Mouse (Mus musculus) ovary, adult 18-20 months (tissue): ENCODE data around the gene Pbrm1.

Source experiments
- DNase-seq: peaks from one replicate; pipeline ENCODE4 v3.0.0; 2022; ENCODE audit warnings: low spot score, mixed read lengths

Gene Pbrm1

DNA sequence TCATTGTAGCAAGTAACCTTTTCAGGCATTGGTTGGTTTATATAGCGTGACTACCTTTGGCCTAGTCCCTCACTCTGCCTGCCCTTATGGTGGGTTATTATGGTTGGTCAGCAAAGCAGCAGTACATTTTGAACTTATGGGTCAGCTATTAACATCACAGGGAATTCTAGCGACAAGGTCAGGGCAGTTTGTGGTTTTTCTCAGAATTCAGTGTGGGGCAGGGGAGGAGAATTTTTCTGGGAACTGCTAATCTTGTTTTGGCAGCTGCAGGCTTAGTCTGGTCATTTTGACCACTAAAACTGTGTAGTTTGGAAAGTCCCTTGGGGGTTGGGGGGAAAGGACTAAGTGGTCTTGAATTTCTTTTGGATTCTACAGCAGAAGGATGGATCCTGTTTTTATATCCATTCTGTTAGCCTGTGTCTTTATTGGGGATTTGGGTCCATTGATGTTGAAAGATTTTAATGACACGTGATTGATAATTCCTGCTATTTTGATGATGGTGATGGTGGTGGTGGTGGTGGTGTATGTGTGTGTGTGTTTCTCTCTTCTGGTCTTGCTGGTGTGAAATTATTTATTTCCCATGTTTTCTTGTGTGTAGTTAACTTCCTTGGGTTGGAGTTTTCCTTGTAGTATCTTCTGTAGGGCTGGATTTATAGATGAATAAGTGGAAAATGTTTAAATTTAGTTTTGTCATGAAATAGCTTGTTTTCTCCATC is 60.5 kb downstream of the Pbrm1 start:
- no peak for DNase-seq

DNA sequence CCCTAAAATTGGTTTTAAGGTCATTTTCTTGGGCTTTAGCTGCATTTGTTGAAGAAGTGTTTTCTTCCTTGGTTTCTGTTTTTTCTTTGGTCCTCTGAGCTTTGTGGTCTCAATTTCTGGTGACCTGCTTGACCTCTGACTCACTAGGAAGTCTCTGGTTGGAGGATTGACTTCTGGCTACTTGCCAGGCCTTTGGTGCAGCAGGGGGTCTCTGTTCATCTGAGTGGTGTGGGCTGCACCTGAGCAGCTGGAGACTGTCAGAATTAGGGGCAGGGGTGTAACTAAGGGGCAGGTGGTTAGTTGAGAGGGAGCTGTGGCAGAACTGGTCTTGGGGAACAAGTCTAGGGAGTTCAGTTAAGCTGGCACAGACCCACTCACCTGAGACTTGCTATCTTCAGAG is 62.2 kb downstream of the Pbrm1 start:
- DNase-seq: no peak

DNA sequence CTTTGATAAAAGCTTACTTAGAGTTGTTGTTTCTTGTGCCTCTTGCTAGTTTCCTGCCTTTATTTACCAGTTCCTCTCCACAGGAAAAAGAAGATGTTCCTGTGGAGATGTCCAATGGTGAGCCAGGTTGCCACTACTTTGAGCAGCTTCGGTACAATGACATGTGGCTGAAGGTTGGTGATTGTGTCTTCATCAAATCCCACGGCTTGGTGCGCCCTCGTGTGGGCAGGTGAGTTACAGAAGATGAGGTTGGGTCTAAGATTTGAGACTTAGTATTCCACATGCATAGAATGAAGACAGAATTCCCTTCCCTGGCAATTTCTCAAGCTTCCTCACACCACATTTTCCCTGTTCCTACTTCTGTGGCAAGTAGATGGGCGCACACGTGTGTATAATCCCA is 68.5 kb downstream of the Pbrm1 start:
- DNase-seq: no peak

DNA sequence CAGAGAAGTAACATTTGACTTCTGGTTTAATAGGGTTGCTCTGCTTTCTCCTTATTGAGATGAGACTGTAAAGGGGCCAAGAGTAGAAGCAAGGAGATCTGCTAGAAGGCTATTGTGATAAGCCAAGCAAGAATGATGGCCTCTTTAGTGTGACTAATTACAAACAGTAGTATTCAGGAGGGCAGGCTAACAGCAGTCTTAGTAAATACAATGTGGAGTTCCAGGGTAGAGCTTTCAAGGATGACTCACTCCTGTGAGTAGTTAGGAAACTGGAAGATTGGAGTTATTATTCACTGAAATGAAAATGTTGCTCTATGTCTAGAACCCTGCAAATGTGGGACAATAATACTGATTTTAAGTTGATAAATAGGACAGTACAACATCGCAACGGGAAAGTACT is 69.6 kb downstream of the Pbrm1 start:
- no peak for DNase-seq

DNA sequence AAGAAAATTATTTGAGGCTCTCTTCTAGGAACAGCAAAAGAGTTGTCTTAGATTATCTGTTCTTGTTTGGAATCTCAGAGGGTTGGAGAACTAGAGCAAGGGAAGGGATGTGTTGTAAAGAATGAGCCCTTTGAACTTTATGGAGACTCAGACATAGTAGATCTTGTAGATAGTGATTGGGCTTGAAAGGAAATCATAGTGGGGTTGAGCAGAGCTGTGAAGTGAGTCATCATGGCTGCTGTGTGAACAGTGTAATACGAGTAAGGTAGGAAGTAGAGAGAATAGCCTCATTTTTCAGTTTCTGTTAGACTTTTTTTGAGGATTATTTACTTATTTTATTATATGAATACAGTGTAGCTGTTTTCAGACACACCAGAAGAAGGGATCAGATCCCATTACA is 71.0 kb downstream of the Pbrm1 start:
- no peak for DNase-seq

DNA sequence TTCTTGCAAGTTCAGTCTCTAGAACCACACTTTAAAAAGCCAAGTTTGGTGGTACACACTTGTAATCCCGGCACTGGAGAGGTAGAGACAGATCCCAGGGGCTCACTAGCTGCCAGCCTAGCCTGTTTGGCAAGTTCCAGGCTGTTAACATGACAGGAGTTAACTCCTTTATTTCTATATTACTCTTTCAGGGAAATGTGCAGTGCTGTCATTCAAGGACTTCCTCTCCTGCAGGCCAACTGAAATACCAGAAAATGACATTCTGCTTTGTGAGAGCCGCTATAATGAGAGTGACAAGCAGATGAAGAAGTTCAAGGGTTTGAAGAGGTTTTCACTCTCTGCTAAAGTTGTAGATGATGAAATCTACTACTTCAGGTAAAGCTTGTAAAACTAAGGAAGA is 86.2 kb downstream of the Pbrm1 start:
- DNase-seq: no peak

DNA sequence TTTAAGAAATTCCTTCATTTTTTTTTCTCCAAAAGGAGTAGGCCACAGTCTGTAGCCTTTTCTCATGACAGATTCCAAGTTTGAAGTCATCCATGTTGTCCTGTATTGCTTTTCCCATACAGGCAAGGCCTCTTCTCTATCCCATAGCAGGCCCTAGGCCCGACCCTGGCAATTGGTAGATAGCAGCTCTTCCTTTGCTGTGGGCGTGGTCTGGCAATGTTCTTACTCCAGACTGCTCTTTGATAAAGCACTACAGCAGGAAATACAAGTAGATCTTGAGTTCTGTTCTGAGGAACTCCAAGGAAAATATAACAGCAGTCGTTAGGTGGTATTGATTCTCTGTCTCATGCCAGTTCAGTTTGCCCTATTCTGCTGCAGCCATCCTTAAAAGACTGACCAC is 91.7 kb downstream of the Pbrm1 start:
- DNase-seq: no peak

DNA sequence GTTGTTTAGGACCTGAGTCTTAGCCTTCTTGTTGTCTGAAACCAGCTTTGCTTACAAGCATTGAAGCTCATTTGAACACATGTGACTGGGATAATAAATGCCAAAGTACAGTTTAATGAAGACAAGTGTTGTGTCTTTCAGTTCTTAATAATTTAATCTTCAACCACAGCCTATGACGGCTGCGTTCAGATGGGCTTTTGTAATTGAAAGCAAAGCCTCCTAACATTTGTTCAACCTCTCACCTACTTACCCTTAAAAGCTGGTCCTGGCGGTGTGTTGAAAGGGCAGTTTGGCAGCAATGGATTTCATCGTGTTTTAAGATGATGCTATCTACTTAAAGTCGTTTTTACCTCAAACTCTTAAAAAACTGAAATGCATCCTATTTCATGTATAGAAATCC is 93.2 kb downstream of the Pbrm1 start:
- no peak for DNase-seq

DNA sequence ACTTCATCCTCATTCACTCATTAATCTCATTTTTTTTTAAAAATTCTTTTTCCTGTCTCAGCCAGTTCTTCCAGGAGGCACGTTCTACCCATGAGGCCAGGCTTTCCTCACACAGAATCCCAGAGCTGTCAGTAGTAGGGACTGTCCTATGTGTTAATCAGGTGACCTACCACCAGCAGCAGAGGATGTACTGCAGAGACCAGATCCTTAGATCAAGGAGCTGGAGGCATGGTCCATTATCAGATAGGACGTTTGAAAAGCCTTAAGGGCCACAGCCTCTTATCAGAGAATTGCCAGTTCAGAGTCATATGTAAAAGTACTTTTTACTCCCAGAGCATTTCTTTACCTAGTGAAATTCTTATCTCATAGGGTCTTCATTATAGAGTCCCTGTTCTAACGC is 95.1 kb downstream of the Pbrm1 start:
- DNase-seq: no peak

DNA sequence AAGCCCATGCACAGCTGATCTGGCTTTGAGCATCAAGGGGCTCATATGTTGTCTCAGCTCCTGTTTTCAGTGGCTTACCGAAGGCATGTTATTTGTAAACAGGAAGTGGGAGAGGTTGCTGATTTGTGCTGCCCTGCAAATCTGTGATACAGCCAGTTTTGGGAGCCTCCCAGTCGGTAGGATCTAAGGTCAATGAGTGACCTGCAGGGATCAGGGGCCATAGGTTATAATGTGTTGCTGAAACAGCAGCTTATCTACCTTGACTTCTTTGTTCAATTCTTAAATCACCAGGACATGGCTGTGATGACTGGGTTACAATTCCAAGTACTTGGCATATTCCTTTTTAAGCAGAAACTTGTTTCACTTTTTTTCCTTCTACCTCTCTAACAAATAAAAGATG is 96.6 kb downstream of the Pbrm1 start:
- no peak for DNase-seq

DNA sequence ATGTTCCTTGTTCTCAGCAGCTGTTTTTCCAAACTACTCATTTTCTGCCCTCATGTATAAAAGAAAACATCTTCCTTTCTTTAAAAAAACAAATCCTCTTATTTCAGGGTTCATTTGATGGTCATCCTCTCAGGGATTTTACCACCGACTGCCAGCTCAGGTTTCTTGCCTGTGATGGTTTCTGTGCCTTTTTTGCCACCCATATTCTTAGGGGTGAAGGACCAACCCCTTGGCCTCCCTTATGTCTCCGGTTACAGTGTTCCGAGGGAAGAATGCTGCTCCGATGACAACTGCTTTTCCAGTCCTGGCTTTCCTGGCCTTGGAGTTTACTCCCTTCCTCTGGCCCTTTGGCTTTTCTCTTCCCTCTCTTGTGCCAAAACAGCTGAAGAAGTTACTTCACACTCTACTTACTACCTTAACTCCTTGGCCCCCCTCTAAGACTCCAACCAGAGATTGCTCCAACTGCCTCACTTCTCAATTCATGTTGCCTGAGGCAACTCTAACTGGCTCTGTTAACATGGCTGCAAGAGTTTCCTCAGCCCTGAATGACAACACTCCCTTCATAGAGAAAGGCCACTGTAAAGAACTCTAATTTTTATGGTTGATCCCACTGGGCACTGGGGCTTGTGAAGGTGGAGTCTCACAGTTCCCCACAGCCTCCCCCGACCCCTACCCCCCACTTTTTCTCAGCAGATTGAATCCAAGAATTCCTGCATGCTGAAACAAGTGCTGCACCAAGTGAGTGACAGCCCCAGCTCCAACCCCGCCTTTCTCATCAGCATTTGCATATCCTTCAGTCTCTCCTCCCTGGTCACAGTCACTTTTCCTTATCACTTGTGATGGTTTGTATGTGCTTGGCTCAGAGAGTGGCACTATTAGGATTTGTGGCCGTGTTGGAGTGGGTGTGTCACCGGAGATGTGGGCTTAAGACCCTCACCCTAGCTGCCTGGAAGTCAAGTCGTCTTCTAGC is 106.5 kb downstream of the Pbrm1 start:
- no peak for DNase-seq

DNA sequence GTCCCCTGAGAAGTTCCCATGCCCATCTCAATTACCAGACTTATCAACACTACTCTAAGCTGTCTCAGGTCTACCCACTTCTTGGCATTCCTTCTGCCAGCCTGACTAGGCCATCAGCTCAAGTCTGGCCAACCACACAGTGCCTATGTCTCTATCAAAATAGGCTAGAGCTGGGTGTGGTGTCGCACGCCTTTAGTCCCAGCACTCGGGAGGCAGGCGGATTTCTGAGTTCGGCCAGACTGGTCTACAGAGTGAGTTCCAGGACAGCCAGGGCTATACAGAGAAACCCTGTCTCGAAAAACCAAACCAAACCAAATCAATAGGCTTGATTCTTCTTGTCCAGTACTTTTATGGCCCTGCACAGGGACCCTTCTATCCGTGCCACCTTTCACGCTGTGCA is 107.9 kb downstream of the Pbrm1 start:
- no peak for DNase-seq

DNA sequence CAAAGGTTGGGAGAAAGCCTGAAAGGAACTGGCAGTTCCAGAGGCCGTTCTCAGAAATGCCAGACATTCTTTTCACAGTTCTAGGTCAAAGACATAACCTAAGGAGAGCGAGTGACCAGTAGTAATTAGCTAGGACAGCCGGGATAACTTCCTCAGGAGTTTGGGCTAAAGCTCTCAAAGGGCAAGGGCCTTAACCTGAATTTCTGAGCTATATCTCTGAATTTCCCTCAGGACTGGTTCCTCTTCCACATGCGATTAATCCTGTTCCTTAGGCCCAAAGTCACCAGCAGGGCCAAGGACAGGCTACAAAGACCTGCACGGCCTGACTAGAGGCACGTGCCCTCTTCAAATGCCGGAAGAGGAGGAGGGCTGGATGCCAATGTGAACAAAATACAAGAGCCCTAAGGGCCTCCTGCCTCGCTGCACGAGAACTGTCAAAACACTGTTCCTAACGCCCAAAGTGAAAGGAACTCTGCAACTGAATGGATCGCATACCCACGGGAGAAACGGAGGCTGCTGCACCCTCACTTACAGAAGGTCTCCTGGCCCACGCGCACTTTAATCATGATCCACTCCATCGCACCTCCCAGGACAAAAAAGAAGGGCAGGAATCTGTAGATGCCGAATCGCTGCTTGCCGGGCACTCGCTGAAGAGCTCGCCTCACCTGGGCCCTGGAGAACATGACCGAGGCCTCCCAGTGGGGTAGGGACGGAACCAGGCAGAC is 109.3 kb downstream of the Pbrm1 start:
- no peak for DNase-seq

DNA sequence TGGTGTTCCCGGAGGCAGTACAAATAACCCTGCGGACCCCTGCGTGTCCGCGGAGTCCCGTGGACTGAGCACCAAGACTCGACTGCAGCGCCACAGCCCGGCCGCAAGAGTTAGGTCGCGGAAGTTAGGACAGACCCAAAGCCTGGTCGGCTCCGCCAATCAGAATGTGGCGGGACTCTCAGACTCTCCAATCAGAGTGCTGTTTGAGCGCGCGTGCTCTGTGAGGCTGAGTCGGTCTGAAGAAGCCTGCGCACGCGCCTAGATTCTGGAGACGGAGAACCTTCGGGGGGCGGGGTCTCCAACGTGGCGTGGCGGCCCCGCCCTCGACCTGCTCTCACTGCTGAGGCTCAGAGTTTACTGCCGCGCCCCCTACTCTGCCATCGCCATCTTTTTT is 109.9 kb downstream of the Pbrm1 start, which contains the start of gene Smim4:
Gene Smim4 (minus strand): TSS at position 131 of the 394 bp plus-strand sequence.
- peak; percentile 97 for DNase-seq

DNA sequence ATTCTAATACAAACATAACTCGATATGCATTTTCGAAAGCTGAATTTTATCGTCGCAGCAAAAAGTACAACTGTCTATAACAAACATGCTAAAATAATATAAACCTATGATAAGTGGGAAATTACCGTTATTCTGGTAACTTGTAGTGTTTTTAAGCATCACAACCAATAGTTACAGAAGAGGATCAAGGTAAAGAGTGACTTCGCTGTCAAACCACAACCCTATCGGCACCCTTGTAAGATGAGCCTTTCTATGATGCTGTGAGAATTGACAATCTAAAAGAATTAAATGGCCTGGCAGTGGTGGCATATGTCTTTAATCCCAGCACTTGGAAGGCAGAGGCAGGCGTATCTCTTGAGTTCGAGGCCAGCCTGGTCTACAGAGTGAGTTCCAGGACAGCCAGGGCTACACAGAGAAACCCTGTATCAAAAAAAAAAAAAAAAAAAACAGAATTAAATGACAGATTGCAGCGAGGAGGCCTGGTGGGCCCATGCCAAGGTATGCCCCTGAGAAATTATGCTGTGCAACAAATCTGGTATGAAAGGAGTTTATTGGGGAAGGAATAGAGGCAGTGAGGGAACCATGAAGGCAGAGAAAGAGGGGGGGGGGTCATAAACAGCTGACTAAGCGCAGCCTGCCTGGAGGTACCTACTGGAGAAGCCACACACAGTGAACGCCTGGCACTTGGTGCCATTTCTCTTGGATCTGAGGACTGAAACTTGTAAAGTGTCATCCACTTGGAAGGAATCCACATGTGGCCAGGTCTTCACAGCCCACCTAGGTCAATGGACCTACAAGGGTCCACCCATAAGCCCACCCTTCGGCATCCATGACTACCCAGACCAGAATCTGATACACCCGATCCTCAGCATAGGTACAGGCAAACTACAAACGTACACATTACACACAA is 110.6 kb downstream of the Pbrm1 start:
- DNase-seq: no peak

DNA sequence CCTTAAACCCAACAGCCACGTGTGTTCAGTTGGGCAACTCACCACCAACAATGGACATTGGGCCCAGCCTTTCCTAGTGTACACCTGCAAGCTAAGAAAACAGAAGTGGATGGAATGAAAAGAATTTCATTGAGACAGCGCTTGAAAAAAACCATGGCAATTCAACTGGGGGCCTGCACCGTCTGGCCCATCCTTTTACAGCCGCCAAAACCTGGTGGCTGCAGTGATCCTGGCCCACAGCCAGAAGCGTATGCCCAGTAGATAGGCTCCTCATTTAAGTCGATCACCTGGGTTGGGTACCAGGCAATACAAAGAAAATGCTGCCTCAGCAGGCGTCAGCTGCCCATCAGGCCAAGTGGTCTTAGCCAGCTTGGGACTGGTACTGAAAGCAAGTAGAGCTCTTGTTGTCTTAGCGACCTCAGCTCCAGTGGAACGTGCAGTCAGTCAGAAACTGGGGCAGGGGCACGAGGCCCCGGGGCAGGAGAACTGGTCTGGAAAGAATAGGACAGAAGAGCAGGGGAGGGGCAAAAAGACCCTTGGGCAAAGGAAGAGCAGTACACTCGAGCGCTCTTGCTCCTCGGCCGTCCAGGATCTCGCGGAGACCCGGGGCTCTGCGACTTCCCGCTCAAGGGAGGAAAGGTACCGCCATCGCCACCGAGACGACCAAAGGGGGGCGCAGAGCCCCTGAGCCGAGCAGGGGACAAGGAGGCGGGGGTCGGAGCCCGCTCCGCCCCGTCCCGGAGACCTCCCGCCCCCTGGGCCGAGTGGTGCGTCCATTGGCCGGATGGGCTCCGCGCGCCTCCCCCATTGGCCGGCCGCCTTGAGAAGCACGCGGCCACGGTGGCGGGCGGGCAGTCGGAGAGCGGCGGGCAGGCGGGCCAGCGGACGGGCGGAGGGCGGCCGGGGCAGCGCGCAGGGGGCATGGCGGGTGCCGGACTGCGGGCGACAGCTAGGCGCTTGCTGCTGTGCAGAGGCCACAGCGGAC is 111.6 kb downstream of the Pbrm1 start, which contains the start of gene Nt5dc2:
Gene Nt5dc2 (plus strand): TSS at position 818 of the 985 bp plus-strand sequence.
- DNase-seq: peak; percentile 84

DNA sequence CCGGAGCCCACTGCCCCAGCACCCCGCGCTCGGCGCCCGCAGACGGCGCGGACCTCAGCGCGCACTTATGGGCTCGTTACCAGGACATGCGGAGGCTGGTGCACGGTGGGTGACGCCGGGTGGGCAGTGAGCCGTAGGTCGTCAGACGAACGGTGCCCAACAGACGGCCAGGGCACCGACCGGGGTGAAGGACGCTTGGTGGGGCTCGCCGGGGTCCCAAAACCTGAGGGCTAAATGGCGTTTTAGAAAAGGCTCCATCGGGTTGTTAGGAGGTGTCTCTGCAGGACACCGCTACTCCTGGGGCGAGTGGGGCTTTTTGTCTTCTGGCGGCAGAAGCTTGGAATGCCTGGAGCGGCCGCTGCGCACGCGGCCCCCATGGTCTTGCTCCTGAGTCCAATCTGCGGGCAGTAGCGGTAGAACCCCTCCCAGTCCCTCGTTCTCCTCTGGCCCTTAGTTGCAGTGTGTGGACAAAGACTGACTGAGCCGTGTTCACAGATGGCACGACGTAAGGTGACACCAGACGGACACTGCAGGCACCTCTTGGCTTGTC is 112.4 kb downstream of the Pbrm1 start:
- no peak for DNase-seq

DNA sequence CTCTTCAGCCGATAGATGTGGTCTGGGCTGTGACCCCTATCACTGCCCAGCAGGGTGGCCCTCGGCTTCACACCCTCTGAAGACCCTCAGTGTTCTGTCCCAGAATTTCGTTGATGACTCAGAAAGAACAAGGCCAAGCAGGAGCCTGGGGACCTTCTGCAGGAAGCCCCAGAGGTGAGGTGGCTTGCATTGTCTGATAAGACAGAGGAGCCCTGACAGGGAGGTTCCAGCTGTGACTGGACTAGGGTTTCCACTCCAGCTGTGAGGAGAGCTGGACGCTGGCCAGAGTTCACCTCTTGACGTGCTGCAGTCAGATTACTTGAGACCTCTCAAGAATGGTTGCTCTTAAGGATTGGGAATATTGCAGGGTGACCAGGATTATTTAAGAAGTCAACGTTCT is 113.1 kb downstream of the Pbrm1 start:
- no peak for DNase-seq

DNA sequence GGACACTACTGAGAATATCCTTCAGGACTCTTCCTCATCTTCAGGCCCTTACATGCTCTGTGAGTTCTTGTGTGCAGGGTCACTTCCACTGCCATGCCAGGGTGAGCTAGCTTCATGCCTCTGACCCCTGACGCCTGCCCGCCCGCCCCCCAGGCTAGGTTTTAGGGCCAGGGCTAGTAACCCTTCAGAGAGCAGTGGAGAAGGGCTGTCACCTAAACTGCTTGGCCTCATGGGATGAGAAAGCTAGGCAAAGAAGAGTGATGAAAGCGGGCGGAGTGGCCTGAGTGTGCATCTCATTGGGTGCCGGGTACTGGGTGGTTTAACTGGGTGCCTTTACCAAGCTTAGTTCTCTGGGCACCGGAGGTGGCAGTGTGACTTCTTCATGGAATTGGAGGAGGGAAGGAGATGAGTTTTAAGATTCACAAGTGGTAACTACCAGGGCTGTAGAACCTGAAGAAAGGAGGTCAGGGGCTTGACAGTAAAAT is 113.6 kb downstream of the Pbrm1 start:
- DNase-seq: no peak
